Mouse (Mus musculus) left cerebral cortex, adult 2 months (tissue): Measurements from ENCODE around the gene Cog5. TPM values are rescaled to one million over a fixed set of nuclear protein-coding genes. Genes with fewer than 3 reads are reported as not detected.

Source experiments
- DNase-seq, 2 experiments: peaks; one replicate each; pipeline ENCODE4 v3.0.0; 2021 to 2022; ENCODE audit warnings: low spot score in 2 of 2, mixed read lengths in 1 of 2; ENCODE audit errors: extremely low spot score in 1 of 2
- H3K27ac ChIP-seq: fragments of 200-600 bp; 2 replicates; pipeline ENCODE4 v1.8.1; 2022
- H3K4me3 ChIP-seq: fragments of 200-600 bp; 2 replicates; pipeline ENCODE4 v1.8.1; 2022
- CTCF ChIP-seq: fragments of 200-600 bp; IDR thresholded peaks from 2 replicates; pipeline ENCODE4 v1.8.1; 2022; ENCODE audit warnings: antibody characterized with exemption, mild to moderate bottlenecking, moderate library complexity
- intact Hi-C: fragments of 180-260 bp; cut with DNase I; formaldehyde crosslinking; loops from one replicate; pipeline ENCODE4 v1.15.1; 2025
- total RNA-seq, 2 experiments: library from RNA; stranded (reverse); gene quantifications; 2 replicates each; pipeline ENCODE4 v1.2.3; 2021

The Cog5 gene
- total RNA-seq, 2 experiments from 2014 or later: 44.4 to 46.8 TPM

DNA sequence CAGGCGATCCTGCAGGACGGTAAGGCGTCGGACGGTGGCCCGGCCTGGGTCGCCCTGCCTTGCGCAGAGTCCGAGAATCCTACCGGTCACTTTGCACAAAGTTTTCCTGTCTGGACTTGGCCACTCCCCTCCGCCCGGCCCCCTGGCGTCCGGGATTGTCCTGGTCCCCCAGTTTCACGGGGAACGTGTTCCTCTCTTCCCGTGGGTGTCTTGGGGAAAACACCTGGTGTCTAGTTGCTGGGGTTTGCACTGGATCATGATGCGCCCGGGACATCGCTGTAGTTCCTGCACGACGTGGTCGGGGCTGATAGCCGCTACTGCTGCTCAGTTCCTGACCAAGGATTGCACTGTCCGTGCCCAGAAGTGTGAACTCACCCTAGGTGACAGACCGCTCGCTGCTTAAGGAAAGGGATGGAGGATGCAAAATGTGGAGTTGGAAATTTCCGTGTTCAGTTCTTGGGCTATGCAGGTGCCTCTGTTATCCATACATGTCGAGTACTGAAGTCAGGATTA, 352 bp downstream of the Cog5 start:
- Histone ChIP-seq H3K4me3 (peak overlapping the region; percentile 66), H3K27ac (peak overlapping the region; percentile 84)
- intact Hi-C loops: loop anchor here (2.0 to 5.0 kb wide), 3 partner anchors 20 to 272 kb away; partner anchors contain the start of gene Bcap29
- DNase-seq: no peak
- peak; percentile 50 for TF ChIP-seq CTCF

DNA sequence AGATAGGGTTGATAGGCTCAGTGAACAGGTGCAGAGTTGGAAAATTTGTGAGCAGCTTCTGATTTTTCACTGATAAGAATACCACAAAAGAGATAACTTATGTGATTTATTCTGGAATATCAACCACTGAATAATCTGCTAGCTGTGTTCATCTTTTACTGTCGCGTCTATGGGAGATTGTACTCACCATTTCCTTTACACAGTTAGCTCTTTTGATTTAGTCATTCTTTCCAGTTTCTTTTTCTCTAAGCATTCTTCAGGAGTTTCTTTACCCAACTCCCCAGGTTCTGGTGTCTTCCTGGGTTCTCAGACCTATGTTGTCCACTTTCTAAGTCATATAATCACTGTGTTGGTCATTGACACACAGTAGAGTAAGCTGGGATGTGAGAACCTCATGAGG, 2.2 kb downstream of the Cog5 start:
- no peak for TF ChIP-seq CTCF
- Histone ChIP-seq H3K4me3 (no peak overlapping the region), H3K27ac (no peak overlapping the region)
- no peak for DNase-seq
- intact Hi-C loops: no loop called here

DNA sequence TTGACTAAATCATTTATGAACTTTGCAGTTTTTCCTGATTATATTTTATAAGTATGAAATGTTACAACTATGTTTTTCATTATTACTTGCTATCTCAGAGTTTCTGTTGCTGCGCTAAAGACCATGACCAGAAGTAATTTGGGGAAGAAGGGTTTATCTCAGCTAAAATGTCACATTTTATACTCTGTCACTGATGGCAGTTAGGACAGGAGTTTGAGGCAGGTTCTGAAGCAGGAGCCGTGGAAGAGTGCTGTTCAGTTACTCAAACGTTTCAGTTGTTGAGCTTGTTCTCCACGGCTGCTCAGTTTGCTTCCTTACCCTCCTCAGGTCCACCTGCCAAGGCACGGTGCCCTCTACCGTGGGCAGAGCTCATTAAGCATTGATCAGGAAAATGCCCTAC, 11.3 kb downstream of the Cog5 start:
- intact Hi-C loops: no loop called here
- DNase-seq: no peak
- Histone ChIP-seq H3K4me3 (no peak overlapping the region), H3K27ac (no peak overlapping the region)
- TF ChIP-seq CTCF: no peak

DNA sequence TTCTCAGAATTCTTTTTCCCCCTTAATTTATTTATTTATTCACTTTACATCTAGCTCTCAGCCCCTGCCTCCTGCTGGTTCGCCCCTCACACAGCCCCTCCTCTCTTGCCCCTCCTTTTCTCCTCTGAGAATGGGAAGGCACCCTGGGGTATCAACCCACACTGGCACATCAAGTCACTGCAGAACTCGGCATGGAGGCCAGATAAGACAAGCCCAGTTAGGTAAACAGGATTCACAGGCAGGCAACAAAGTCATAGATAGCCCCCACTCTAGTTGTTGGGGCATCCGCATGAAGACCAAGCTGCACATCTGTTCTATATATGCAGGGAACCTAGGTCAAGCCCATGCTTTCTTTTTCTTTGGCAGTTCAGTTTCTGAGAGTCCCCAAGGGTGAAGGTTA, 12.5 kb downstream of the Cog5 start:
- DNase-seq: no peak
- H3K27ac ChIP-seq: no peak overlapping the region
- no peak for TF ChIP-seq CTCF
- no peak overlapping the region for H3K4me3 ChIP-seq
- intact Hi-C loops: no loop called here

DNA sequence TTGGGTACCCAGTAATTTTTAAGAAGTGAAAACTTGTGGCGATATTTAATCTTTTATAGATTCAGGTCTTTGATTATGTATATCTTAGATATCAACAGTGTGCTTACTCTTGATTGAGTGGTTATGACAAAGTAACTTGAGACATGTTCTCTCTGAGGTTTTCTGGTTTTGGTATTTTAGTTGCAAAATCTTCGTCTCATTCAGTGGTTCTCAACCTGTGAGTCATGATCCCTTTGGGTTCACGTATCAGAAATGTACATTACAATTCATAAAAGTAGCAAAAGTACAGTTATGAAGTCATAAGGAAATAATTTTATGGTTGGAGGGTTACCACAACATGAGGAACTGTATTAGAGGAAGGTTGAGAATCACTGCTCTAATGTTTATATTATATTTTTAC, 32.0 kb downstream of the Cog5 start:
- intact Hi-C loops: no loop called here
- H3K27ac ChIP-seq: no peak overlapping the region
- no peak for DNase-seq
- H3K4me3 ChIP-seq: no peak overlapping the region
- no peak for TF ChIP-seq CTCF

DNA sequence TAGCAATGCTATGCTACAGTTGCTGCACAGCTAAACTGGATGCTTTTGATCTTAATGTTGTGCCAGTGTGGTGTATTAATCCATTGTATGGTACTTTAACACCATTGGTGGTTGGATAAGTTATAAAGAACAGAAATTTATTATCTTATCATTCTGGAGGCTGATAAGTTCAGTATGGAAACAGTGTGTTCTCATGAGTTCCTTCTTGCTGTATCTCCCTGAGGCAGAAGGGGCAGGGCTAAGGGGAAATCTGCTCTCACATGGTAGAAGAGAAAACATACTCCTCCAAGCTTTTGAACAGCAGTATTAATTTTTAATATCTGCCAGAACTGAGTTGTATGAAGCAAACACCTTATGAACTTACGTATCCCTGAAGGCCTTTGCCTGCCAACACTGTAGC, 38.6 kb downstream of the Cog5 start:
- DNase-seq: no peak
- Histone ChIP-seq H3K27ac (no peak overlapping the region), H3K4me3 (no peak overlapping the region)
- TF ChIP-seq CTCF: no peak
- intact Hi-C loops: no loop called here

DNA sequence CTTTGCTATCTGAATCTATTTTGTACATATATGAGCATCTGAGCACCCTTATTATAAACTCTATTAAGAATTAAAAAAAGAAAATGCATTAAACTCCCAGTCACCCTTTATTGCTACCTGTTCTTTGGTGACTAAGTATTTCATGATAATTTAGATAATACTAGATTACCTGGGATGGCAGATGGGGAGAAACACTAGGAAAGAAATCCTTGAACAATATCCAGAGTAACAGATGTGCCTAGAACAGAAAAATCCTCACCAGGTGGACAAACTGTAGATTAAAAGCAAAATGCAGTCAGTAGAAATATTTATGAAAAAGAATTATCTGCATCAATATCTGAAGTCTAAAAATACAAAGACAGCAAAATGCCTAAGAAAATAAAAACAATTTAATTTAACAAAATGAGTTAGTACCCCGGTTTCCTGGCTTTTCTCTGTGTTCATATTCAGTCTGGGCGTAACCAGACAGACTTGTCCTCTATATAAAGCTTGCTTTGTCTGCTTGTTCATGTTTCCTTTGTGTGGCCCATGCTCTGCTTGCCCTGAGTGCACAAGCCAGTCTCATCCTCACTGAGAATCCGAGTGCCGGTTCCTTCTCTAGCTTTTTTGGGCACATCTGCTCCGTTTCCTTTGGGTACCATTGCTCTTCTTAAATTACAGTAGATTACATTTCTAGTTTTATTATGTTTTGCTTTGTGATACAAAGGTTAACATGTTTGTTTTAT, 46.1 kb downstream of the Cog5 start:
- Histone ChIP-seq H3K27ac (no peak overlapping the region), H3K4me3 (no peak overlapping the region)
- intact Hi-C loops: no loop called here
- TF ChIP-seq CTCF: no peak
- no peak for DNase-seq

DNA sequence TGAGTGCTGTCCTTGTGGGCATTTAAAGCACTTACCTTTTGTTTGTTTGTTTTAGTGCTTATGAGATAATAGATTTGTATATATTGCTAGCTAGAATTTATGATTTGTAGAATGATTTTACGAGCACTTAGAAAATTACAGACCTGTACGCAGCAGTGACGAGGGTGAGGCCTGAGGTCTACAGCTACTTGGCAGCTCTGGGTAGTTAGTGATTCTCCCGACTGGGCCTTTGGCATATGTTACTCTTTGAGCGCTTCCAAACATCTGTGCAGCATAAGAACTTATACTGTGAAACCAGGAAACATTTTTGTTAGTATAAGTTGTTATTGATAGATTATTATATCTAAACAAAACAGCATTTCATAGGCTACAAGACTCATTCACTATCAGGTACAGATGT, 46.7 kb downstream of the Cog5 start:
- intact Hi-C loops: no loop called here
- TF ChIP-seq CTCF: no peak

DNA sequence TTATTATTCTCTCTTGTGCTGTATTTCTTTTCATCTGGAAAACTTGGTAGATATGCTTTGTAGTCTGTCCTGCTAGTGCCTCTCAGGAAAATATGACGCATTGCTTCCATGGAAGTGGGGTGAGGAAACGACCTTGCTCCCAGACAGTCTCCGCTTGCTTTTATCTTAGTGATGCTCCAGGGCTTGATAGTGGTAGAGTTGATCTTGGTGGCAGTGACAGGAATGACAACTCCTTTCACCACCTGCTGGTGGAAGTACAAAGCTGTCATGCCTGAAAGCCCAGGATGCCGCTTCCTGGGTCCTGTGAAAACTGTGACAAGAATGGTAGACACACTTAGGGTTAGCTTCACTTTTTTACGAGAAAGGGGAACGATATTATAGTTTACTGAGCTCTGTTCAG, 49.2 kb downstream of the Cog5 start:
- intact Hi-C loops: no loop called here
- H3K4me3 ChIP-seq: no peak overlapping the region

More for the DNA sequence above, 46.7 kb downstream of the Cog5 start:
- Histone ChIP-seq H3K27ac (no peak overlapping the region), H3K4me3 (no peak overlapping the region)
- no peak for DNase-seq

DNA sequence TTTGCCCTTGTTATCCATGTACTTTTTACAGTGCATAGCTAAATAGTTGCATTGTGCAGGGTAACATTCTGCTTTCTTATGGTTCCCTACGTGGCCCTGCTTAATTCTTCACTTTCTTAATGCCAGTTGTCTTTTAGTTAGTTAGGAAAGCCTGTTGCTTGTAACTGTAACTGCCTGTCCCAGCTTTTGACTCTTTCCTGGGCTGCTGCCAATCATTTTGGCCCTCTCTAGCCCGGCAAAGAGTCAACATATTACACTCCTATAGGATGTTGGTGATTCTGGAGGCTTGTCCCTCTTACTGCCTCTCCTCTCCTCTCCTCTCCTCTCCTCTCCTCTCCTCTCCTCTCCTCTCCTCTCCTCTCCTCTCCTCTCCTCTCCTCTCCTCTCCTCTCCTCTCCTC, 51.5 kb downstream of the Cog5 start:
- DNase-seq: no peak
- intact Hi-C loops: no loop called here
- Histone ChIP-seq H3K4me3 (no peak overlapping the region), H3K27ac (no peak overlapping the region)
- no peak for TF ChIP-seq CTCF

More for the DNA sequence above, 49.2 kb downstream of the Cog5 start:
- no peak overlapping the region for H3K27ac ChIP-seq
- DNase-seq: no peak
- peak; percentile 26; the same call in 1 of the 2 replicates for TF ChIP-seq CTCF

DNA sequence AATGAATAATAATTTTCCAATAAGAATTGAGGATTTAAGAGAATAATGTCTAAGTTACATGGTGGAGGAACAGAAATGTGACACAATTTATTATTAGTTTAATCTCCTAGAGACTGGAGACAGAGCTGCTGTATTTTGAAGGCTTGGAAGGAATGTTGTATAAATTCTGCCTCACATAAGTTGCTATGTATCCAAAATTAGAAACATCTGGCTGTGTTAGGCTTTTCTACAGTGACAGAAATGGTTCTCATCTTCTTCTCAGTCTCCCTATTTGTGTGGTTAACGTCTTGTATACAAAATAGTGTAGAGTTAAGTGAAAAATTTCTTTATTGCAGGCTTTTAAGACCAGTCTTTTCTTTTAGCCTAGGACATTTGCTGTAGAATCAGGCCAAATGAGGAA, 52.9 kb downstream of the Cog5 start:
- no peak overlapping the region for H3K4me3 ChIP-seq
- DNase-seq: no peak
- TF ChIP-seq CTCF: no peak
- H3K27ac ChIP-seq: no peak overlapping the region
- intact Hi-C loops: no loop called here

DNA sequence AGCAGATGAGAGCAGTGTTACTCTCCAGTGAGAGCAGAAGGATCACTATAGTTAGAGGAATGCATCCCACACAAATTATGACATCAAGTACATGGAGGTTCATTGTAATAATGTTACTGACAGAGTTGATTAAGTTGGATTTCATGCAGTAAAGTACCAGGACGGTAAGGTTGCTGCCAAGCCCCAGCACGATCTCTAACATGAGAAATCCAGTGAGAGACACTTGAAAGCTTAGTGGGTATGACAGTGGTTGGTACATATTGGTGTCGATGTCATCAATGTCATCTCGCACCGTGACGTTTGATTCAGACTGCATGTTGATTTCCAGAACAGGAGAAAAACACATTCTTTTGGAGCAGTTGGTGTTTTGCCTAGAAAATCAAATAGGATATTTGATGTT, 55.0 kb downstream of the Cog5 start:
- DNase-seq: no peak
- Histone ChIP-seq H3K4me3 (peak overlapping the region; percentile 64), H3K27ac (peak overlapping the region; percentile 24; the same call in 1 of the 2 replicates)
- intact Hi-C loops: loop anchor here (5.0 kb wide), 3 partner anchors 188 to 218 kb away; no protein-coding TSS in a partner anchor
- TF ChIP-seq CTCF: no peak

DNA sequence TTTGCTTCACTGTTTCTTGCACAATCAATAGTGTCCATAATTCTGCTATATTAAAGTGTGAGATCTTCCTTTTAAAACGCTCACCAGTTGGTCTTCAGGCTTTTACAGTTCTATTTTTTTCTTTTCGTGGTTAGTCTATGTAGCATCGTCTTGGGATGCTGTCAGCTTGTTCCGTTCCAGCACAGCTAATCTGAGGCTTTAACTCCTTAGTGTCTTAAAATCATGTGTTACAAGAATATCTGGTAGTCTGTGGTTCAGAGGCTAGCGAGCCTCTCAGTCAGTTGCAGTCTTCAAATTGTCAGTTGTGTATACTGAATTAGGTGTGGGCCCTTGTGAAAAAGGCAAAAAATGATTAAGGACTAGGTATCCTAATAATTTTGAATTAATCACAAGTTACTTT, 57.6 kb downstream of the Cog5 start:
- intact Hi-C loops: loop anchor here (5.0 kb wide), 3 partner anchors 185 to 215 kb away; no protein-coding TSS in a partner anchor
- TF ChIP-seq CTCF: no peak
- DNase-seq: no peak
- H3K4me3 ChIP-seq: peak overlapping the region; percentile 64
- peak overlapping the region; percentile 97 for H3K27ac ChIP-seq
